Comparison of ENCODE assay signal across 25 mouse cellular contexts in genomic region chr1:103471514-103471913, GRCm38 (mm10).
A peak's percentile ranks its signal among the peaks of the same experiment; 100 is the strongest.
DNase-seq lines count a peak whose midpoint lies in the region; ATAC-seq and TF ChIP-seq lines count a peak whose summit lies in the region.
"Had no signal": no experiment of that assay in that cellular context is flagged by ENCODE, and none has a peak within 500 bp of the region (broad histone marks: within the 10 kb centered on the region; RNA-seq: fewer than 3 reads in every experiment).

No protein-coding gene starts in this region.

- WGBS in heart, embryonic 11.5 days (ENCODE audit: insufficient replicate concordance), result 59% methylated on average over 1 of the region's 1 CpGs

- TF ChIP-seq EP300 in ES-Bruce4 (IDR thresholded peaks at IDR 0.05; ENCODE audit: insufficient read depth, low read depth, low read length), result peak; percentile 90

- H3K36me3 ChIP-seq in ES-Bruce4 (ENCODE audit: control insufficient read depth, insufficient read depth, low read length, poor library complexity, severe bottlenecking) (no peaks in the 10 kb centered on the region), ES-E14 (ENCODE audit: control insufficient read depth, insufficient read depth, low read length, poor library complexity, severe bottlenecking) (no peaks in the 10 kb centered on the region)
- no peaks in the 10 kb centered on the region for H3K36me3 ChIP-seq in heart, embryonic 11.5 days (ENCODE audit: control insufficient read depth, insufficient read depth, low read length)
- H3K36me3 ChIP-seq: embryonic facial prominence, embryonic 13.5 days; embryonic facial prominence, embryonic 15.5 days; forebrain, embryonic 10.5 days; forebrain, embryonic 12.5 days had no signal

- in situ Hi-C loops in ES-E14 (cut with MboI; ENCODE audit: low sequenced_read_pairs in 2 of 2, unreplicated experiment in 2 of 2), result no loop called here

- H3K9ac ChIP-seq in ES-Bruce4 (ENCODE audit: low read depth, poor library complexity, severe bottlenecking), result no peak overlapping the region
- H3K9ac ChIP-seq in ES-E14 (ENCODE audit: insufficient read depth, low read depth, low read length, poor library complexity, severe bottlenecking), result no peak overlapping the region
- H3K9ac ChIP-seq in heart, embryonic 11.5 days (ENCODE audit: low read depth, low read length), result no peak overlapping the region
- H3K9ac ChIP-seq: embryonic facial prominence, embryonic 13.5 days; embryonic facial prominence, embryonic 15.5 days; forebrain, embryonic 12.5 days had no signal

- no peaks in the 10 kb centered on the region for H3K4me1 ChIP-seq in ES-Bruce4 (ENCODE audit: control insufficient read depth, insufficient read depth, low read length)
- peaks cover 2 to 3% of the 10 kb centered on the region in 2 experiments; a peak in 3 of 4 replicates for H3K4me1 ChIP-seq in ES-E14 (ENCODE audit: control insufficient read depth in 2 of 2, insufficient read depth in 2 of 2, low read length in 2 of 2, poor library complexity in 1 of 2)
- H3K4me1 ChIP-seq in heart, embryonic 11.5 days (ENCODE audit: control insufficient read depth, insufficient read depth, low read length), result no peaks in the 10 kb centered on the region
- H3K4me1 ChIP-seq: embryonic facial prominence, embryonic 13.5 days; embryonic facial prominence, embryonic 15.5 days; forebrain, embryonic 10.5 days; forebrain, embryonic 12.5 days had no signal

- peak; percentile 54 for DNase-seq in ES-E14 (ENCODE audit: low read depth, low spot score)
- peak; percentile 81 for DNase-seq in ZHBTc4 (ENCODE audit: low read depth, low spot score)
- no peak for DNase-seq in lung, postnatal 10 days
- DNase-seq: adrenal gland, adult 2 months; adrenal gland, postnatal 10 days; adrenal gland, postnatal 25 days; B cell, adult 2 months; cerebellum, adult 11 months; cerebellum, adult 18-20 months; cerebellum, adult 8-10 months; cerebellum, adult 9-11 months; cerebellum, postnatal 14 days; cerebellum, postnatal 36 days; embryo, embryonic 11 days had no signal

- no peaks in the 10 kb centered on the region for H3K27me3 ChIP-seq in ES-Bruce4 (ENCODE audit: control insufficient read depth, insufficient read depth, low read length, poor library complexity, severe bottlenecking)
- no peaks in the 10 kb centered on the region for H3K27me3 ChIP-seq in heart, embryonic 11.5 days (ENCODE audit: control insufficient read depth, insufficient read depth, low read length)
- H3K27me3 ChIP-seq: CH12.LX; embryonic facial prominence, embryonic 13.5 days; embryonic facial prominence, embryonic 15.5 days; forebrain, embryonic 12.5 days had no signal

- H3K4me3 ChIP-seq in ES-Bruce4 (ENCODE audit: low read depth, low read length) (no peak overlapping the region), ES-E14 (ENCODE audit: insufficient read depth in 1 of 2, low read depth in 1 of 2, low read length in 2 of 2, poor library complexity in 1 of 2, severe bottlenecking in 1 of 2) (no peak overlapping the region)
- no peak overlapping the region for H3K4me3 ChIP-seq in heart, embryonic 11.5 days (ENCODE audit: low read depth, low read length)
- H3K4me3 ChIP-seq: embryonic facial prominence, embryonic 13.5 days; embryonic facial prominence, embryonic 15.5 days; erythroblast, embryonic 14.5 days; forebrain, embryonic 10.5 days; forebrain, embryonic 12.5 days had no signal

- H3K9me3 ChIP-seq in ES-Bruce4 (replicated peaks; ENCODE audit: control insufficient read depth, insufficient read depth, low read length, poor library complexity, severe bottlenecking) (0 out of 2 replicates have a peak, but pooled peaks cover 9% of the 10 kb centered on the region), ES-E14 (ENCODE audit: control insufficient read depth, insufficient read depth, low read depth, low read length) (peaks cover 2% of the 10 kb centered on the region; the same call in 1 of the 2 replicates)
- no peaks in the 10 kb centered on the region for H3K9me3 ChIP-seq in heart, embryonic 11.5 days (replicated peaks; ENCODE audit: control insufficient read depth, low read length)
- H3K9me3 ChIP-seq: embryonic facial prominence, embryonic 13.5 days; embryonic facial prominence, embryonic 15.5 days; forebrain, embryonic 10.5 days; forebrain, embryonic 12.5 days had no signal

- no peak for TF ChIP-seq POLR2A in ES-Bruce4 (IDR thresholded peaks at IDR 0.05; ENCODE audit: insufficient read depth, low read length)

- H3K4me2 ChIP-seq in heart, embryonic 11.5 days, result no peak overlapping the region
- H3K4me2 ChIP-seq: embryonic facial prominence, embryonic 13.5 days; embryonic facial prominence, embryonic 15.5 days; forebrain, embryonic 12.5 days had no signal

- peak overlapping the region; percentile 61; the same call in 1 of the 2 replicates for H3K27ac ChIP-seq in ES-Bruce4 (ENCODE audit: insufficient read depth, low read length)
- peak overlapping the region; percentile 66; the same call in 1 of the 2 replicates for H3K27ac ChIP-seq in ES-E14 (ENCODE audit: insufficient read depth, low read depth, low read length, poor library complexity, severe bottlenecking)
- no peak overlapping the region for H3K27ac ChIP-seq in heart, embryonic 11.5 days (ENCODE audit: low read depth, low read length)
- H3K27ac ChIP-seq: embryonic facial prominence, embryonic 13.5 days; embryonic facial prominence, embryonic 15.5 days; forebrain, embryonic 10.5 days; forebrain, embryonic 12.5 days had no signal

- ATAC-seq in heart, embryonic 11.5 days (replicated peaks; ENCODE audit: insufficient number of reproducible peaks, low FRiP score, low TSS enrichment), result no peak
- ATAC-seq: CD4-positive, CD25-positive, alpha-beta regulatory T cell, adult 4 months; forebrain, embryonic 14.5 days; forebrain, embryonic 16.5 days had no signal

- TF ChIP-seq CTCF in ES-Bruce4 (IDR thresholded peaks at IDR 0.05; ENCODE audit: low read depth, low read length), result no peak

TF ChIP-seq in ES-E14, 5 proteins besides CTCF, POLR2A, EP300 and RAD21:
- TF ChIP-seq HCFC1 (IDR thresholded peaks at IDR 0.05; ENCODE audit: borderline replicate concordance, insufficient read depth, low read length), result no peak
- TF ChIP-seq ZC3H11A (IDR thresholded peaks at IDR 0.05; ENCODE audit: borderline replicate concordance, low read depth, low read length), result no peak
- TF ChIP-seq CHD2 (IDR thresholded peaks at IDR 0.05; ENCODE audit: low read depth, low read length), result no peak
- TF ChIP-seq MAFK (IDR thresholded peaks at IDR 0.05; ENCODE audit: insufficient read depth, low read depth, low read length), result no peak
- TF ChIP-seq ZNF384 (IDR thresholded peaks at IDR 0.05; ENCODE audit: low read depth, low read length), result no peak
